Mouse (Mus musculus) ES-E14 (cell line): ENCODE results near the gene Cux1. TPM values are rescaled to one million over a fixed set of nuclear protein-coding genes. Genes with fewer than 3 reads are reported as not detected.

ENCODE experiments used
- DNase-seq: peaks from one replicate; pipeline ENCODE4 v3.0.0-alpha.2; 2013; ENCODE audit warnings: low read depth, low spot score
- H3K27ac ChIP-seq: 2 replicates; pipeline ENCODE4 v1.5.1; 2012; ENCODE audit warnings: low read depth, mild to moderate bottlenecking, low read length, moderate library complexity, mixed read lengths; ENCODE audit not compliant: poor library complexity, insufficient read depth, severe bottlenecking
- H3K36me3 ChIP-seq: 2 replicates; pipeline ENCODE4 v1.6.1; 2012; ENCODE audit warnings: mild to moderate bottlenecking, low read length, moderate library complexity, mixed read lengths; ENCODE audit not compliant: control insufficient read depth, poor library complexity, insufficient read depth, severe bottlenecking
- H3K4me1 ChIP-seq, 2 experiments: fragments of 150-350 bp in 1 of 2; sonication (generic) in 1 of 2; 2 replicates each; pipeline ENCODE4 v1.6.1; 2012; ENCODE audit warnings: low read length in 2 of 2, mild to moderate bottlenecking in 1 of 2, mixed read lengths in 1 of 2; ENCODE audit not compliant: control insufficient read depth in 2 of 2, insufficient read depth in 2 of 2, poor library complexity in 1 of 2
- H3K4me3 ChIP-seq, 2 experiments: fragments of 150-350 bp in 1 of 2; sonication (generic) in 1 of 2; 2 replicates each; pipeline ENCODE4 v1.5.1; 2012; ENCODE audit warnings: low read length in 2 of 2, low read depth in 1 of 2, mild to moderate bottlenecking in 1 of 2, mixed read lengths in 1 of 2; ENCODE audit not compliant: insufficient read depth in 1 of 2, poor library complexity in 1 of 2, severe bottlenecking in 1 of 2
- H3K9ac ChIP-seq: 2 replicates; pipeline ENCODE4 v1.6.1; 2012; ENCODE audit warnings: low read depth, mild to moderate bottlenecking, low read length, mixed read lengths; ENCODE audit not compliant: poor library complexity, insufficient read depth, severe bottlenecking
- H3K9me3 ChIP-seq: fragments of 150-350 bp; sonication (generic); 2 replicates; pipeline ENCODE4 v1.6.1; 2012; ENCODE audit warnings: low read depth, mild to moderate bottlenecking, low read length; ENCODE audit not compliant: control insufficient read depth, insufficient read depth
- CHD2 ChIP-seq: IDR thresholded peaks from 2 replicates; pipeline ENCODE4 v1.6.1; 2014; ENCODE audit warnings: mild to moderate bottlenecking, low read depth, low read length, inconsistent platforms
- HCFC1 ChIP-seq: IDR thresholded peaks from 2 replicates; pipeline ENCODE4 v1.6.1; 2012; ENCODE audit warnings: low read length, inconsistent platforms, borderline replicate concordance; ENCODE audit not compliant: insufficient read depth
- MAFK ChIP-seq: IDR thresholded peaks from 2 replicates; pipeline ENCODE4 v1.6.1; 2014; ENCODE audit warnings: mild to moderate bottlenecking, low read depth, low read length, inconsistent platforms; ENCODE audit not compliant: insufficient read depth
- ZC3H11A ChIP-seq: IDR thresholded peaks from 2 replicates; pipeline ENCODE4 v1.6.1; 2012; ENCODE audit warnings: low read depth, mild to moderate bottlenecking, inconsistent platforms, low read length, borderline replicate concordance
- ZNF384 ChIP-seq: IDR thresholded peaks from 2 replicates; pipeline ENCODE4 v1.6.1; 2012; ENCODE audit warnings: low read depth, low read length, inconsistent platforms
- in situ Hi-C, 2 experiments: fragments of 600-800 bp; cut with MboI; formaldehyde crosslinking; loops; one replicate each; pipeline ENCODE4 v1.15.1; 2025; ENCODE audit warnings: low sequenced_read_pairs in 2 of 2, inconsistent platforms in 1 of 2; ENCODE audit not compliant: unreplicated experiment in 2 of 2
- total RNA-seq: library from RNA; depleted of rRNA; stranded (reverse); fragments of 300-350 nt; gene quantifications from 2 replicates; pipeline ENCODE4 v1.2.3, GENCODE M21; 2012

Gene Cux1
- total RNA-seq, 1 experiment: 23.6 TPM

DNA sequence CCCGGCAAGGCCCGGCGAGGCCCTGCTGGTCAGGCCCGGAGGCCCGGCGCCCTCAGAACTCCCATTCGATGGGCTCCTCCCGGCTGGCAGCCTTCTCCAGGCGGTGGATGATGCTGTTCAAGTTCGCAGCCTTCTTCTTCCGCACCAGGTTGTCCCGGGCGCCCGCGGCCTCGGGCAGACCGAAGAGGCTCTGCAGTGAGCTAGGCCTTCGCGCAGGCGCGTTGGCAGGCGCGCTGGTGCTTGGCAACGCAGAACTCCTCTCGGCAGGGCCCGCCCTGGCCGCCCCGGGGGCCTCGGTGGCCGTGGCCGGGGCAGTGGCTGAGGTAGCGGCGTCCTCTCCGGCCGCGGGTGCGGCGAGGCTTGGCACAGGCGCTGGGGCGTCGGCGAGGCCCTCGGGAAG lies 292.6 kb downstream of the Cux1 start:
- Histone ChIP-seq H3K27ac (no peak overlapping the region), H3K9me3 (no peaks in the 10 kb centered on the region), H3K4me1 (peaks cover 0 to 4% of the 10 kb centered on the region in 2 experiments; a peak in 1 of 4 replicates), H3K9ac (peak overlapping the region; percentile 55), H3K36me3 (peaks cover 13% of the 10 kb centered on the region; the same call in 1 of the 2 replicates), H3K4me3 (peak overlapping the region; percentile 55 to 70)
- DNase-seq: peak; percentile 40
- in situ Hi-C loops: loop anchor here in 1 of 2 experiments (25.0 kb wide), 1 partner anchor 388 kb away; no protein-coding TSS in a partner anchor
- TF ChIP-seq MAFK (no peak), HCFC1 (0 out of 2 replicates have a peak, but pooled peaks have one; percentile 30)

DNA sequence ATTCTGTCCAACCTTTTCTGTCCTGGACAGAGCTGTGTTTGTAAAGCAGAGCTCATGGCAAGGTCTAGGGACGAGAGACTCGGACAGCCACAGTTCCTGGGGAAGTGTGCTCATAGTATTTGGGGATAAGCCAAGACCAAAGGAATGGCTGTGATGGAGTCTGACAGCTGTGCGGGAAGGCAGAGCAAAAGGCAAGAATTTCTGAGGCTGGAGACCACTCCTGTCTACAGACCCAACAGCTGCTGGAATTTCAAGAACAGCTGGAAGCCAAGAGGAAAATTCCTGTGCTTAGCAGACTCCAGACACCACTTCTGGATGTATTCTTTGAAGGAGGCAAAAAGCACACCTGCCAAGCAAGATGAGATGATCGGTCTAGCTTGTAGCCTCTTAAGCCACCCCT lies 297.4 kb downstream of the Cux1 start:
- TF ChIP-seq ZC3H11A: no peak
- TF ChIP-seq HCFC1: no peak
- TF ChIP-seq ZNF384: no peak
- no peak for TF ChIP-seq MAFK
- no peak for TF ChIP-seq CHD2
- no peak overlapping the region for H3K27ac ChIP-seq
- no peaks in the 10 kb centered on the region for H3K9me3 ChIP-seq
- peaks cover 3 to 4% of the 10 kb centered on the region in 2 experiments; a peak in 2 of 4 replicates for H3K4me1 ChIP-seq
- in situ Hi-C loops: no loop called here
- H3K9ac ChIP-seq: no peak overlapping the region
- H3K4me3 ChIP-seq: no peak overlapping the region
- no peak for DNase-seq
- H3K36me3 ChIP-seq: peaks cover 4% of the 10 kb centered on the region; the same call in 1 of the 2 replicates

DNA sequence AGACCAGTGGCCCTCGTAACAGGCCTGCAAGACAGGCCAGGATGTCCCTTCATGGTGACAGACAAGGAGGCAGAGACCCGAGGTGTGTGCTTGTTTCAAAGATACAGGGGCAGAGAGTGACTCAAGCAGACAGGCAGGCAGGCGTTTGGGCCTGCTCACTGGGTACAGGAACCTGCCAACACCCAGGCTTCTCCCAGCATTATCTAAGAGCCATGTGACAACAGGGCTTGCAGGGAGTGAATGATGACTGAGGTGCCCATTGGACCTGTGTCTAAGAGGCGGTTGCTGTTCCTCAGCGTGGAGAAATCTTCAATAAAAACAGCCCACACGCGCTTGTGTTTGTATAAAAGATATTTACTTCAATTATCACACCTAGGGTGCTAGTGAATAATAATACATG lies 301.2 kb downstream of the Cux1 start:
- peaks cover 3 to 4% of the 10 kb centered on the region in 2 experiments; a peak in 2 of 4 replicates for H3K4me1 ChIP-seq
- H3K9me3 ChIP-seq: no peaks in the 10 kb centered on the region
- no peak overlapping the region for H3K27ac ChIP-seq
- no peak overlapping the region for H3K9ac ChIP-seq
- in situ Hi-C loops: no loop called here
- no peak for DNase-seq
- H3K36me3 ChIP-seq: no peaks in the 10 kb centered on the region
- TF ChIP-seq ZC3H11A: no peak
- no peak for TF ChIP-seq CHD2
- TF ChIP-seq MAFK: no peak
- no peak for TF ChIP-seq ZNF384
- no peak for TF ChIP-seq HCFC1
- H3K4me3 ChIP-seq: no peak overlapping the region

DNA sequence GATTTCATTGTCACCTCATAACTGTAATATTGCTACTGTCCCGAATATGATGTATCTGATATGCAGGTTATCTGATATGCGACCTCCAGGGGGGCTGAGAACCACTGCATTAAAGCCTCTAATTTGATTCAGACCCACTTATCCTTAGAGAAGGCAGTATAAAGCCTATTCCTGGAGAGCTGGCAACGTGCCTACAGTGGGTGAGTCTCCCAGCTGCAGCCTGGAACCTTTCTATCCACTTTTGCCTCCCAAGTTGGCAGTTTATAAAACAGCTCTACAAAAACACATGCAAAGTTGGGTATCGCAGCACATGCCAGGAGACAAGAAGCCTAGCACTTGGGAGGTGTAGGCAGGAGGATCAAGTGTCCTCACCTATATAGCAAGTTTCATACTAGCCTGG lies 303.9 kb downstream of the Cux1 start:
- Histone ChIP-seq H3K27ac (no peak overlapping the region), H3K9me3 (no peaks in the 10 kb centered on the region), H3K4me3 (no peak overlapping the region), H3K4me1 (peaks cover 0 to 4% of the 10 kb centered on the region in 2 experiments; a peak in 1 of 4 replicates), H3K36me3 (no peaks in the 10 kb centered on the region), H3K9ac (no peak overlapping the region)
- no peak for TF ChIP-seq HCFC1
- TF ChIP-seq ZNF384: no peak
- TF ChIP-seq MAFK: no peak
- no peak for TF ChIP-seq CHD2
- no peak for TF ChIP-seq ZC3H11A
- in situ Hi-C loops: no loop called here
- DNase-seq: no peak

DNA sequence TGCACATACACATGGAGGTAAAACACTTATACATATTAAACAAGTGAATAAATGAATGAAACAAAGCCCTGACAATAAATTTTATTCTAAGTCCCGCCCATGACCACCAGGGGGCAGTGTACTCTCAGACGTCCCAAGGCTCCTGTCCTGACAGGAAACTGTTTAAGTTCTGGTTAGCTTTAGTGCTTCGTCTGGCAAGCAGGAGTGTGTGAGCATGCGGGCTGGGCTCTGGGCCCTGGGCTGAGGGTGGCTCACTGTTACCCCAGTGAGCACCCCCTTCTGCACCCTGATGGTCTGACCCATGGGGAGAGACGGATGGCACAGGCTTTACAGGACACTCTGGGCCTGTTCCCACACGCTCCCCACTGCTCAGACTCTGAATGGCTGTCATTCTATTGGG lies 308.4 kb downstream of the Cux1 start:
- Histone ChIP-seq H3K4me1 (peaks cover 0 to 4% of the 10 kb centered on the region in 2 experiments; a peak in 1 of 4 replicates), H3K36me3 (no peaks in the 10 kb centered on the region), H3K9ac (no peak overlapping the region), H3K9me3 (no peaks in the 10 kb centered on the region), H3K4me3 (no peak overlapping the region), H3K27ac (no peak overlapping the region)
- TF ChIP-seq ZNF384 (no peak), MAFK (no peak), ZC3H11A (peak; percentile 63; the same call in 1 of the 2 replicates)
- peak; percentile 54 for DNase-seq
- in situ Hi-C loops: no loop called here
